In the genomic region with DNA sequence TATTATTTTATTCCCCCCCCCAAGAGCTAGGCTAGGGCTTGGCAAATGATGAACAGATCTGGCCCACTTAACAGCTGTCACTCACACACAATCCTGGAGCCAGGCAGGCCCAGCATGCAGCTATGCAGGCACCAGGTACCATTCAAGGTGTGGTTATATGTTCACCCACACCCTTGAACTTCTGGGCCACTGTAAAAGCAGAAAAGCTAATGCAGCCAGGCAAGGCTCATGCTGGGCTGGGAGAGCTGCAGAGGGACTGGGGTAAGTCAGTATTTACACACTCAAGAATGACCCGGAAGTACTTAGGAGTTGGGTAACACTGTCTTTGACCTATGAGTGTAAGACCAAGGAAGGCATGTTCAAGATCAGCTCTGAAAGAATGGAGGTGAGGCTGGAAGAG, we compare ENCODE assay signal across 20 mouse cellular contexts. TPM values are rescaled to one million over a fixed set of nuclear protein-coding genes. Genes with fewer than 3 reads are reported as not detected.
A peak's percentile ranks its signal among the peaks of the same experiment; 100 is the strongest.
DNase-seq lines count a peak whose midpoint lies in the region; ATAC-seq and TF ChIP-seq lines count a peak whose summit lies in the region.
"Had no signal": no experiment of that assay in that cellular context is flagged by ENCODE, and none has a peak within 500 bp of the region (broad histone marks: within the 10 kb centered on the region; RNA-seq: fewer than 3 reads in every experiment).

No protein-coding gene starts in this region.

- no peak overlapping the region for H3K27ac ChIP-seq in lung, embryonic 16.5 days (ENCODE audit: low read length)
- no peak overlapping the region for H3K27ac ChIP-seq in midbrain, embryonic 11.5 days (ENCODE audit: low read depth, low read length)
- H3K27ac ChIP-seq in midbrain, embryonic 14.5 days (replicated peaks; ENCODE audit: low read depth, low read length): no peak overlapping the region
- H3K27ac ChIP-seq: embryonic facial prominence, embryonic 10.5 days; forebrain, embryonic 13.5 days; gastrocnemius, adult 2 months; heart, embryonic 13.5 days had no signal

- TF ChIP-seq POLR2A in lung, adult 2 months (IDR thresholded peaks at IDR 0.05; ENCODE audit: borderline replicate concordance, extremely low read depth, low read depth, low read length): no peak

- H3K36me3 ChIP-seq in lung, embryonic 16.5 days (ENCODE audit: control insufficient read depth, insufficient read depth, low read length): no peaks in the 10 kb centered on the region
- H3K36me3 ChIP-seq in midbrain, embryonic 11.5 days (ENCODE audit: control insufficient read depth, insufficient read depth, low read length): no peaks in the 10 kb centered on the region
- no peaks in the 10 kb centered on the region for H3K36me3 ChIP-seq in midbrain, embryonic 14.5 days (ENCODE audit: control insufficient read depth, insufficient read depth, low read length)
- H3K36me3 ChIP-seq: embryonic facial prominence, embryonic 10.5 days had no signal

- 61% methylated on average over 1 of the region's 1 CpGs for WGBS in lung, embryonic 16.5 days
- 81% methylated on average over 1 of the region's 1 CpGs for WGBS in lung, adult 2 months
- WGBS in midbrain, embryonic 11.5 days: 96% methylated on average over 1 of the region's 1 CpGs
- 92% methylated on average over 1 of the region's 1 CpGs for WGBS in midbrain, embryonic 14.5 days
- 33% methylated on average over 1 of the region's 1 CpGs for WGBS in large intestine, adult 2 months

- H3K27me3 ChIP-seq in lung, embryonic 16.5 days (ENCODE audit: control insufficient read depth, insufficient read depth, low read depth, low read length): no peaks in the 10 kb centered on the region
- H3K27me3 ChIP-seq in midbrain, embryonic 11.5 days (ENCODE audit: control insufficient read depth, insufficient read depth, low read length): no peaks in the 10 kb centered on the region
- H3K27me3 ChIP-seq in midbrain, embryonic 14.5 days (ENCODE audit: control insufficient read depth, insufficient read depth, low read length): no peaks in the 10 kb centered on the region
- H3K27me3 ChIP-seq: forebrain, embryonic 13.5 days; heart, embryonic 13.5 days; Patski had no signal

- no peak overlapping the region for H3K9ac ChIP-seq in lung, embryonic 16.5 days (ENCODE audit: low read length)
- H3K9ac ChIP-seq in midbrain, embryonic 11.5 days (ENCODE audit: low read length): no peak overlapping the region
- no peak overlapping the region for H3K9ac ChIP-seq in midbrain, embryonic 14.5 days (replicated peaks; ENCODE audit: low read length)
- H3K9ac ChIP-seq: forebrain, embryonic 13.5 days; forebrain, postnatal 0 days; heart, embryonic 13.5 days had no signal

- H3K9me3 ChIP-seq in lung, embryonic 16.5 days (ENCODE audit: control insufficient read depth, low read length): no peaks in the 10 kb centered on the region
- no peaks in the 10 kb centered on the region for H3K9me3 ChIP-seq in midbrain, embryonic 11.5 days (ENCODE audit: control insufficient read depth, low read length)
- no peaks in the 10 kb centered on the region for H3K9me3 ChIP-seq in midbrain, embryonic 14.5 days (ENCODE audit: control insufficient read depth, low read length)
- H3K9me3 ChIP-seq: embryonic facial prominence, embryonic 10.5 days; forebrain, embryonic 13.5 days; heart, embryonic 13.5 days had no signal

- no peak for TF ChIP-seq CTCF in lung, adult 2 months (IDR thresholded peaks at IDR 0.05; ENCODE audit: insufficient read depth, low read length)

- peak; percentile 37; the same call in 1 of the 2 replicates for ATAC-seq in lung, embryonic 16.5 days (ENCODE audit: low read depth)
- no peak for ATAC-seq in midbrain, embryonic 11.5 days (ENCODE audit: low FRiP score)
- ATAC-seq in midbrain, embryonic 14.5 days (ENCODE audit: low FRiP score, low TSS enrichment): no peak
- ATAC-seq: forebrain, embryonic 13.5 days; forebrain, postnatal 0 days; Patski had no signal

- H3K4me1 ChIP-seq in lung, embryonic 16.5 days (replicated peaks; ENCODE audit: control insufficient read depth, insufficient read depth, low read length): peaks cover 5% of the 10 kb centered on the region
- H3K4me1 ChIP-seq in lung, adult 2 months (ENCODE audit: control insufficient read depth, insufficient read depth, low read length): no peaks in the 10 kb centered on the region; the same call in 1 of the 2 replicates
- H3K4me1 ChIP-seq in midbrain, embryonic 11.5 days (ENCODE audit: control insufficient read depth, insufficient read depth, low read length): no peaks in the 10 kb centered on the region
- no peaks in the 10 kb centered on the region for H3K4me1 ChIP-seq in midbrain, embryonic 14.5 days (ENCODE audit: control insufficient read depth, insufficient read depth, low read length)
- H3K4me1 ChIP-seq: forebrain, embryonic 13.5 days; heart, embryonic 13.5 days had no signal

- H3K4me2 ChIP-seq in lung, embryonic 16.5 days (ENCODE audit: low read depth, low read length): no peak overlapping the region
- no peak overlapping the region for H3K4me2 ChIP-seq in midbrain, embryonic 11.5 days
- no peak overlapping the region for H3K4me2 ChIP-seq in midbrain, embryonic 14.5 days (ENCODE audit: low read length)
- H3K4me2 ChIP-seq: forebrain, embryonic 13.5 days; heart, embryonic 13.5 days had no signal

- no peak for DNase-seq in lung, adult 2 months
- peak; percentile 72 for DNase-seq in midbrain, embryonic 11.5 days (ENCODE audit: low spot score, missing footprints)
- no peak for DNase-seq in midbrain, embryonic 14.5 days
- DNase-seq in large intestine, adult 2 months (ENCODE audit: low read depth, low spot score): peak; percentile 69
- DNase-seq in frontal cortex, postnatal 10 days (ENCODE audit: low spot score in 2 of 2): no peak
- DNase-seq: adrenal gland, adult 2 months; adrenal gland, postnatal 25 days; cerebellum, adult 18-20 months; cerebellum, adult 9-11 months; forebrain, postnatal 0 days; gastrocnemius, adult 2 months; gastrocnemius, postnatal 36 days; heart, adult 11 months; heart, postnatal 36 days had no signal

- H3K4me3 ChIP-seq in lung, embryonic 16.5 days (ENCODE audit: low read length): no peak overlapping the region
- no peak overlapping the region for H3K4me3 ChIP-seq in lung, adult 2 months (replicated peaks; ENCODE audit: extremely low read depth, low read depth, low read length)
- H3K4me3 ChIP-seq in midbrain, embryonic 11.5 days (ENCODE audit: low read depth, low read length): no peak overlapping the region
- H3K4me3 ChIP-seq in midbrain, embryonic 14.5 days (replicated peaks; ENCODE audit: low read depth, low read length): no peak overlapping the region
- H3K4me3 ChIP-seq: embryonic facial prominence, embryonic 10.5 days; forebrain, embryonic 13.5 days; gastrocnemius, adult 2 months; heart, embryonic 13.5 days had no signal

RNA-seq across cellular contexts. Expression of a gene that starts 15.7 kb away (rescaled TPM):
- polyA plus RNA-seq in lung, embryonic 16.5 days (2015; fragmentation: Nextera tagmentation; extraction: Ambion mirVana): 1.2 and 1.3 TPM in 2 replicates
- not detected in 2 replicates for polyA plus RNA-seq in lung, adult 2 months (2012; rRNA removed)
- polyA plus RNA-seq in midbrain, embryonic 11.5 days (2014; fragmentation: Nextera tagmentation; extraction: Ambion mirVana): 0.51 and 0.90 TPM in 2 replicates
- 0.89 and 0.96 TPM in 2 replicates for polyA plus RNA-seq in midbrain, embryonic 14.5 days (2014; fragmentation: Nextera tagmentation; extraction: Ambion mirVana)
- not detected in 2 replicates for polyA plus RNA-seq in large intestine, adult 2 months (2012; rRNA removed)
- polyA plus RNA-seq: adrenal gland, adult 2 months; forebrain, postnatal 0 days had no signal

RNA-seq across cellular contexts. Expression of a gene that starts 18.2 kb away (rescaled TPM):
- polyA plus RNA-seq in lung, embryonic 16.5 days (2015; fragmentation: Nextera tagmentation; extraction: Ambion mirVana): 3.1 and 3.3 TPM in 2 replicates
- 7.6 and 7.8 TPM in 2 replicates for polyA plus RNA-seq in lung, adult 2 months (2012; rRNA removed)
- polyA plus RNA-seq in midbrain, embryonic 11.5 days (2014; fragmentation: Nextera tagmentation; extraction: Ambion mirVana): 1.9 and 2.4 TPM in 2 replicates
- polyA plus RNA-seq in midbrain, embryonic 14.5 days (2014; fragmentation: Nextera tagmentation; extraction: Ambion mirVana): 1.7 and 2.1 TPM in 2 replicates
- polyA plus RNA-seq in large intestine, adult 2 months (2012; rRNA removed): 10.6 and 16.0 TPM in 2 replicates

RNA-seq across cellular contexts. Expression of a gene that starts 47.2 kb away (rescaled TPM):
- 1.3 and 1.4 TPM in 2 replicates for polyA plus RNA-seq in lung, embryonic 16.5 days (2015; fragmentation: Nextera tagmentation; extraction: Ambion mirVana)
- polyA plus RNA-seq in lung, adult 2 months (2012; rRNA removed): 3.6 and 3.9 TPM in 2 replicates
- not detected in 2 replicates for polyA plus RNA-seq in midbrain, embryonic 11.5 days (2014; fragmentation: Nextera tagmentation; extraction: Ambion mirVana)
- not detected in 2 replicates for polyA plus RNA-seq in midbrain, embryonic 14.5 days (2014; fragmentation: Nextera tagmentation; extraction: Ambion mirVana)
- polyA plus RNA-seq in large intestine, adult 2 months (2012; rRNA removed): 0.73 and 0.85 TPM in 2 replicates
- polyA plus RNA-seq: embryonic facial prominence, embryonic 10.5 days; forebrain, embryonic 13.5 days; forebrain, postnatal 0 days; heart, embryonic 13.5 days; hindbrain, embryonic 11.5 days had no signal

Comparison
In these comparisons a context has a peak if more than half of its experiments do, and no peak if none do; other contexts are left out.
1. DNase-seq: peak in midbrain, embryonic 11.5 days (single experiment) and large intestine, adult 2 months (single experiment); none in lung, adult 2 months (single experiment), midbrain, embryonic 14.5 days (single experiment) and frontal cortex, postnatal 10 days (0 of 2).